Mouse (Mus musculus) megakaryocyte progenitor cell, adult 5-6 weeks (primary cell): ENCODE data around the gene 1500009L16Rik. TPM values are rescaled to one million over a fixed set of nuclear protein-coding genes. Genes with fewer than 3 reads are reported as not detected.
A peak's percentile ranks its signal among the peaks of the same experiment; 100 is the strongest.

Experiments
- ATAC-seq: replicated peaks from 2 replicates; pipeline ENCODE4 v1.8.0; 2016; ENCODE audit warnings: mild to moderate bottlenecking, moderate TSS enrichment, inconsistent platforms; ENCODE audit not compliant: poor library complexity
- total RNA-seq, 2 experiments: library from RNA; stranded (forward) in 1 of 2; stranded (reverse) in 1 of 2; fragments of 157-497, 149-512 nt in 1 of 2; fragments of 200-1000 nt in 1 of 2; gene quantifications; 2 replicates each; pipeline versions ENCODE4 v1.2.3 to v1.2.4; 2015 to 2017

1500009L16Rik gene
- total RNA-seq, 2 experiments from 2014 or later: 0.75 to 1.2 TPM

DNA sequence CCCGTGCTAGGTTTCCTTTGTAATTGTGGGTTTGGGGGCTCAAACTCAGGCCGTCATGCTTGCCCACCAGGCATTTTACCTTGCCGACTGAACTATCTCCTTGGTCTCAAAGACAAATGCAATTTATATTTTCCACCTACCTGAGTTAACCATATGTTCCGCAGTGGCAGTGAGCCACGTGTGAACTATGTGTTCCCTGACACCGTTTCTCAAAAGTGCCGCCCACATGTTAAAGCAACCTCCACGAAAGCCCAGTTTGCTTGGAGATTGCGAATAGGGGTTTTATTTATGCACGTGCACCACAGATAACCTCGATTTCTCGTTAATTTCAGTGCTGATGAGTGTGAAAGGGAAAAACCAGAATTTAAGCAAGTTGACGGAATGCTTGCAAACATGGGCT is 36.1 kb downstream of the 1500009L16Rik start:
- no peak for ATAC-seq

- ATAC-seq: no peak
These were observed 37.9 kb downstream of the 1500009L16Rik start for GRCm38 (mm10) chr10:83760535-83760934.

DNA sequence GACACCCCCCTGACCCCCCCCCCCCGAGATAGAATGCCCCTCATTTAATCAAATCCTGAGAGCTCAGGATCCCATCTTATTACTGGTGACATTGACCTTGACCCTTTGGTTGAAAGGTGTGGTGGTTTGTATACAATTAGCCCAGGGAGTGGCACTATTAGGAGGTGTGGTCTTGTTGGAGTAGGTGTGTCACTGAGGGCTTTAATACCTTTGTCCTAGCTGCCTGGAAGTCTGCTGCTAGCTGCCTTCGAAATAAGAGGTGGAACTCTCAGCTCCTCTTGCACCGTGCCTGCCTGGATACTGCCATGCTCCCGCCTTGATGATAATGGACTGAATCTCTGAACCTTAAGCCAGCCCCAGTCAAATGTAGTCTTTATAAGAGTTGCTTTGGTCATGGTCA is 41.2 kb downstream of the 1500009L16Rik start:
- ATAC-seq: no peak

GRCm38 (mm10) chr10:83766882-83767281 is 44.2 kb downstream of the 1500009L16Rik start:
- peak; percentile 37; the same call in 1 of the 2 replicates for ATAC-seq

- ATAC-seq: peak; percentile 82
These were observed 53.7 kb downstream of the 1500009L16Rik start for GRCm38 (mm10) chr10:83776272-83776878.

GRCm38 (mm10) chr10:83777253-83777652 is 54.6 kb downstream of the 1500009L16Rik start:
- no peak for ATAC-seq

DNA sequence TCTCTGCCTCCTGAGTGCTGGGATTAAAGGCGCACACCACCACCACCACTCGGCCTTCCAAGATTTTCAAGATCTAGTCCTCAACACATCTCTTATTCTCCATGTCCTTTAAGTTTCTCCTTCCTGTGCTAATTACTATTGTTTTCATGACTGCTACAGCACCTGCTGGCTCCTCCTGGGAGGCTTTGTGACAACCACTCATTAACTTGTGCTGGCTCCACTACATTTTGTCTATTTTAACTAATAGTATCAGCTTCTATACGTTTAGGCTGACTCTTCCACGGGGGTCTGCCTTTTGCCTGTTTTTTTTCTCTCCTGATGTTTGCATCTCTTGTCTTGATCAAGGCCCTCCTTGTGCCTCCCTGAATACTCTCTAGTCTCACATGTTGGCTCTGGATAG is 59.2 kb downstream of the 1500009L16Rik start:
- no peak for ATAC-seq

GRCm38 (mm10) chr10:83782371-83783120 is 59.9 kb downstream of the 1500009L16Rik start:
- no peak for ATAC-seq

GRCm38 (mm10) chr10:83785003-83785402 is 62.3 kb downstream of the 1500009L16Rik start:
- ATAC-seq: peak; percentile 61

DNA sequence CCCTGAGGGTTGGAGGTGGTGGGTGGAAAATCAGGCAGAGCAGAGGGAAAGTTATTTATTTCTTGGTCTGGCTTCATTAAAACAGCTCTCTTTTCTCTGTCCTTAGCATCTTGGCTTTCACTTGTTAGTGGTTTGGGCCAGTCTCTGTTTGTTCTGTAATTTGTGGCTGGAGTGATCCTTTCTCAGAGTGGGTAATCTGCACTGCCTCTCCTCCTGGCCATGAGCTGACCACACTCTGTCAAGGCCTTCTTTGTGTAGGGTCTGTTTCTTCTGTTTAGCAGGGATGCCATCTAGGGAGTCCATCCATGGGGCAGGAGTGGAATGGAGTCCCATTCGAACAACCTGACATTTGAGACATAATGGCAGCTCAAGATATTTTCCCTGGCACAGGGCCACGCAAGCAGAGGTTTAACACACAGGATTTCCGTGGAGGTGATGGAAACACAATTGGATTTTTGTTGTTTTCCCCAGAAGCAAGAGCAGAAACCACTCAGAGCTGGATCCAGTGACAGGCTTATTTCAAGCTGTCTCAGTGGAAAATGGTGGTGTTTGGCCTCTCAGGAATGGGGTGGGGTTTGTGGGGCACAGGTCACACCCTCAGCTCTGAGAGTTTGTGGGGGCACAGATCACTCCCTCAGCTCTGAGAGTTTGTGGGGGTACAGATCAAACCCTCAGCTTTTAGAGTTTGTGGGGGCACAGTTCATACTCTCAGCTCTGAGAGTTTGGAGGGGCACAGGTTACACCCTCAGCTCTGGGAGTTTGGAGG is 63.1 kb downstream of the 1500009L16Rik start:
- ATAC-seq: no peak

- no peak for ATAC-seq
These were observed 72.4 kb downstream of the 1500009L16Rik start for GRCm38 (mm10) chr10:83795088-83795487.

GRCm38 (mm10) chr10:83795500-83795899 is 72.8 kb downstream of the 1500009L16Rik start:
- no peak for ATAC-seq

DNA sequence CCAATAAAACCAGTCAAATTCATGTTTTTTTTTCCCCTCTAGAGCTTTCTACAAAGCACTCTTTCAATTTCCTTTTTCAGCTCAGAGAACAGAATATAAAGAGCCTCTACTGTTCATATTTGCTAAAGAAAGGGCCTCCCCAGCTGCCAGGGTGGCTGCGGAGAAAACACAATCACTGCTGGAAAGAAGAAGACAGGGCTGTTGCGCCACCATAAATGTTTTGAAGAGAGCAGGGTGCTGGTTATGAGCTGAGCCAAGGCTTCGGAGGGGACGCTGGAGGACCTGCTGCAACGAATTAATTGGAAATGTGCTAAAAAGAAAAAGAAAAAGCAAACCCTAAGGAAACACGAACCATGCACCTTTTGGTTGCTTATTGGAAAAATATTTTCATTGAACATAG is 81.4 kb downstream of the 1500009L16Rik start:
- no peak for ATAC-seq

GRCm38 (mm10) chr10:83805201-83805718 is 82.6 kb downstream of the 1500009L16Rik start:
- ATAC-seq: peak; percentile 91

DNA sequence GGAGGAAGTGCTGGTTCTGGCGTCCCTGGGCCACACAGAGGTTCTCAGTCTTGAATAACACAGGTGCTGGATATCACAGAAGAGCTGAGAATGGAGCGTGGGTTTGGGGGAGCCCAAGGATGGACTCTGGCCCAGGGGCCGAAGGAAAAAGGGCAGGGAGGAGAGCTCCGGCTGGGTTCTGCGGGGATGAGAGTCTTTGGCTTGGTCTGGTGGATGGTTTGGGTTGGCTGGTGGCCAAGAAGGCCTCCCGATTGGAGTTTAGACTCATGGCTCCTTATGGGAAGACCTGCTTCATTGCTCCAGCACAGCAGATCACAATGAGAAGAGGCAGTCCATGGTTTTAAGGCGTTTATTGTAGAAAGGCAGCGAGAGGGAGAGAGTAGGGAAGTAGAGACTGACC is 84.6 kb downstream of the 1500009L16Rik start:
- no peak for ATAC-seq

Other genes starting within 250 kb of the 1500009L16Rik start
- gene Aldh1l2, start 188.7 kb upstream of the 1500009L16Rik start, total RNA-seq (2015): not detected in 2 replicates
- gene Aldh1l2, start 188.7 kb upstream of the 1500009L16Rik start, total RNA-seq (2017): not detected in 2 replicates
- gene Washc4, start 179.1 kb upstream of the 1500009L16Rik start, total RNA-seq (2015): 20.7 and 22.1 TPM in 2 replicates
- gene Washc4, start 179.1 kb upstream of the 1500009L16Rik start, total RNA-seq (2017): 31.9 and 32.2 TPM in 2 replicates
- 24.7 and 25.4 TPM in 2 replicates for gene Appl2, start 74.1 kb upstream of the 1500009L16Rik start, total RNA-seq (2015)
- gene Appl2, start 74.1 kb upstream of the 1500009L16Rik start, total RNA-seq (2017): 26.2 and 32.0 TPM in 2 replicates